Mouse (Mus musculus) ES-E14 (cell line): Measurements from ENCODE around the gene Cnga3. TPM values are rescaled to one million over a fixed set of nuclear protein-coding genes. Genes with fewer than 3 reads are reported as not detected.

Experiments
- DNase-seq: peaks from one replicate; pipeline ENCODE4 v3.0.0-alpha.2; 2013; ENCODE audit warnings: low read depth, low spot score
- H3K27ac ChIP-seq: 2 replicates; pipeline ENCODE4 v1.5.1; 2012; ENCODE audit warnings: low read depth, mild to moderate bottlenecking, low read length, moderate library complexity, mixed read lengths; ENCODE audit not compliant: poor library complexity, insufficient read depth, severe bottlenecking
- H3K36me3 ChIP-seq: 2 replicates; pipeline ENCODE4 v1.6.1; 2012; ENCODE audit warnings: mild to moderate bottlenecking, low read length, moderate library complexity, mixed read lengths; ENCODE audit not compliant: control insufficient read depth, poor library complexity, insufficient read depth, severe bottlenecking
- H3K4me1 ChIP-seq, 2 experiments: fragments of 150-350 bp in 1 of 2; sonication (generic) in 1 of 2; 2 replicates each; pipeline ENCODE4 v1.6.1; 2012; ENCODE audit warnings: low read length in 2 of 2, mild to moderate bottlenecking in 1 of 2, mixed read lengths in 1 of 2; ENCODE audit not compliant: control insufficient read depth in 2 of 2, insufficient read depth in 2 of 2, poor library complexity in 1 of 2
- H3K4me3 ChIP-seq, 2 experiments: fragments of 150-350 bp in 1 of 2; sonication (generic) in 1 of 2; 2 replicates each; pipeline ENCODE4 v1.5.1; 2012; ENCODE audit warnings: low read length in 2 of 2, low read depth in 1 of 2, mild to moderate bottlenecking in 1 of 2, mixed read lengths in 1 of 2; ENCODE audit not compliant: insufficient read depth in 1 of 2, poor library complexity in 1 of 2, severe bottlenecking in 1 of 2
- H3K9ac ChIP-seq: 2 replicates; pipeline ENCODE4 v1.6.1; 2012; ENCODE audit warnings: low read depth, mild to moderate bottlenecking, low read length, mixed read lengths; ENCODE audit not compliant: poor library complexity, insufficient read depth, severe bottlenecking
- H3K9me3 ChIP-seq: fragments of 150-350 bp; sonication (generic); 2 replicates; pipeline ENCODE4 v1.6.1; 2012; ENCODE audit warnings: low read depth, mild to moderate bottlenecking, low read length; ENCODE audit not compliant: control insufficient read depth, insufficient read depth
- CHD2 ChIP-seq: IDR thresholded peaks from 2 replicates; pipeline ENCODE4 v1.6.1; 2014; ENCODE audit warnings: mild to moderate bottlenecking, low read depth, low read length, inconsistent platforms
- HCFC1 ChIP-seq: IDR thresholded peaks from 2 replicates; pipeline ENCODE4 v1.6.1; 2012; ENCODE audit warnings: low read length, inconsistent platforms, borderline replicate concordance; ENCODE audit not compliant: insufficient read depth
- MAFK ChIP-seq: IDR thresholded peaks from 2 replicates; pipeline ENCODE4 v1.6.1; 2014; ENCODE audit warnings: mild to moderate bottlenecking, low read depth, low read length, inconsistent platforms; ENCODE audit not compliant: insufficient read depth
- ZC3H11A ChIP-seq: IDR thresholded peaks from 2 replicates; pipeline ENCODE4 v1.6.1; 2012; ENCODE audit warnings: low read depth, mild to moderate bottlenecking, inconsistent platforms, low read length, borderline replicate concordance
- ZNF384 ChIP-seq: IDR thresholded peaks from 2 replicates; pipeline ENCODE4 v1.6.1; 2012; ENCODE audit warnings: low read depth, low read length, inconsistent platforms
- in situ Hi-C, 2 experiments: fragments of 600-800 bp; cut with MboI; formaldehyde crosslinking; loops; one replicate each; pipeline ENCODE4 v1.15.1; 2025; ENCODE audit warnings: low sequenced_read_pairs in 2 of 2, inconsistent platforms in 1 of 2; ENCODE audit not compliant: unreplicated experiment in 2 of 2
- total RNA-seq: library from RNA; depleted of rRNA; stranded (reverse); fragments of 300-350 nt; gene quantifications from 2 replicates; pipeline ENCODE4 v1.2.3, GENCODE M21; 2012

Cnga3 gene
- total RNA-seq, 1 experiment: 4.5 TPM

- Histone ChIP-seq H3K4me1 (no peaks in the 10 kb centered on the region), H3K36me3 (no peaks in the 10 kb centered on the region), H3K9ac (no peak overlapping the region), H3K27ac (no peak overlapping the region), H3K9me3 (no peaks in the 10 kb centered on the region), H3K4me3 (no peak overlapping the region)
- in situ Hi-C loops: loop anchor here in 1 of 2 experiments (25.0 kb wide), 1 partner anchor 443 kb away; no protein-coding TSS in a partner anchor
- no peak for DNase-seq
- no peak for TF ChIP-seq ZNF384
- no peak for TF ChIP-seq MAFK
- TF ChIP-seq ZC3H11A: no peak
- no peak for TF ChIP-seq HCFC1
- no peak for TF ChIP-seq CHD2
Measured at GRCm38 (mm10) chr1:37230404-37230803, 16.2 kb downstream of the Cnga3 start.

- no peak for DNase-seq
- in situ Hi-C loops: loop anchor here in 1 of 2 experiments (25.0 kb wide), 1 partner anchor 444 kb away; no protein-coding TSS in a partner anchor
- TF ChIP-seq ZNF384 (no peak), MAFK (no peak), ZC3H11A (no peak), HCFC1 (no peak), CHD2 (no peak)
Measured at GRCm38 (mm10) chr1:37231295-37231701, 17.1 kb downstream of the Cnga3 start.

GRCm38 (mm10) chr1:37239045-37239635 is 24.9 kb downstream of the Cnga3 start:
- no peak for DNase-seq
- Histone ChIP-seq H3K27ac (no peak overlapping the region), H3K9ac (no peak overlapping the region), H3K9me3 (no peaks in the 10 kb centered on the region), H3K36me3 (no peaks in the 10 kb centered on the region), H3K4me1 (no peaks in the 10 kb centered on the region), H3K4me3 (no peak overlapping the region)
- TF ChIP-seq ZNF384 (no peak), HCFC1 (no peak), ZC3H11A (no peak), MAFK (no peak), CHD2 (no peak)
- in situ Hi-C loops: loop anchor here in 1 of 2 experiments (25.0 kb wide), 1 partner anchor 452 kb away; no protein-coding TSS in a partner anchor

More at GRCm38 (mm10) chr1:37231295-37231701, 17.1 kb downstream of the Cnga3 start:
- no peak overlapping the region for H3K27ac ChIP-seq
- no peaks in the 10 kb centered on the region for H3K36me3 ChIP-seq
- no peaks in the 10 kb centered on the region for H3K9me3 ChIP-seq
- H3K4me1 ChIP-seq: no peaks in the 10 kb centered on the region
- no peak overlapping the region for H3K4me3 ChIP-seq
- no peak overlapping the region for H3K9ac ChIP-seq

DNA sequence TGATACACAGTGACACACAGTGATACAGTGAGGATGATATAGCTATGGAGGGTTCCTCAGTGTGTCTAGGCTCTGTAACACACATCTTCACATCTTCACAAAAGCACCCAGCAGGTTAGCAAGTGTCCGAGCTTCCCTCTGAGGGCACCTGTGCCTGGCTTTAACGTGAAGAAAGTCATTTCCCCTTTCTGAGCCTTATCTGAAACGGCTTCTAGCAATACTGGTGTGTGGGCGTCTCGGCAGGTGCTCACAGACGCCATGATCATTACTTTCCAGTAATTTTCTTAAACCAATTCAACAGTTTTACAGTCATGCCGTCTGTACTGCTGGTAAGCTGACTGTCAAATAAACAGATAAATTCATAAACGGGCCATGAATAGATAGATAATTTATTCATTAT is 28.0 kb downstream of the Cnga3 start:
- in situ Hi-C loops: loop anchor here in 1 of 2 experiments (25.0 kb wide), 1 partner anchor 455 kb away; no protein-coding TSS in a partner anchor
- Histone ChIP-seq H3K27ac (no peak overlapping the region), H3K9me3 (no peaks in the 10 kb centered on the region), H3K4me1 (no peaks in the 10 kb centered on the region), H3K9ac (no peak overlapping the region), H3K36me3 (no peaks in the 10 kb centered on the region), H3K4me3 (no peak overlapping the region)
- DNase-seq: no peak
- TF ChIP-seq MAFK (no peak), CHD2 (no peak), ZNF384 (no peak), HCFC1 (no peak), ZC3H11A (no peak)
